Mouse (Mus musculus) CH12.LX (cell line): ENCODE results near the gene Cldn9. TPM values are rescaled to one million over a fixed set of nuclear protein-coding genes. Genes with fewer than 3 reads are reported as not detected.

Experiments used
- DNase-seq: peaks from one replicate; pipeline ENCODE4 v3.0.0-alpha.2; 2013; ENCODE audit errors: extremely low read depth
- H3K27ac ChIP-seq: 2 replicates; pipeline ENCODE4 v1.5.1; 2012; ENCODE audit warnings: low read depth, mild to moderate bottlenecking, control low read depth, moderate library complexity; ENCODE audit not compliant: insufficient read depth
- H3K27me3 ChIP-seq: replicated peaks from 2 replicates; pipeline ENCODE3; 2012; ENCODE audit warnings: inconsistent platforms
- H3K36me3 ChIP-seq, 2 experiments: replicated peaks in 1 of 2; 2 replicates each; pipeline versions ENCODE3 to v1.6.1; 2012; ENCODE audit warnings: inconsistent platforms in 1 of 2, low read length in 1 of 2, mild to moderate bottlenecking in 1 of 2, mixed read lengths in 1 of 2, moderate library complexity in 1 of 2; ENCODE audit not compliant: control insufficient read depth in 1 of 2, insufficient read depth in 1 of 2
- H3K4me1 ChIP-seq, 2 experiments: 2 replicates each; pipeline ENCODE4 v1.6.1; 2012; ENCODE audit warnings: inconsistent platforms in 1 of 2, moderate library complexity in 1 of 2; ENCODE audit not compliant: insufficient read depth in 2 of 2, control insufficient read depth in 1 of 2
- H3K4me2 ChIP-seq: 2 replicates; pipeline ENCODE4 v1.6.1; 2012; ENCODE audit warnings: low read depth, mild to moderate bottlenecking, control low read depth; ENCODE audit not compliant: poor library complexity, insufficient read depth, severe bottlenecking
- H3K4me3 ChIP-seq, 3 experiments: fragments of 150-350 bp in 1 of 3; sonication (generic) in 1 of 3; replicated peaks in 1 of 3; 2 replicates each; pipeline versions ENCODE3 to v1.5.1; 2011 to 2012; ENCODE audit warnings: low read depth in 2 of 3, low read length in 2 of 3, mild to moderate bottlenecking in 2 of 3, moderate library complexity in 2 of 3, control low read depth in 1 of 3, improper control_type of control experiment in 1 of 3, inconsistent platforms in 1 of 3, mixed read lengths in 1 of 3; ENCODE audit not compliant: poor library complexity in 1 of 3
- H3K79me2 ChIP-seq: replicated peaks from 2 replicates; pipeline ENCODE4 v1.6.1; 2012; ENCODE audit warnings: mild to moderate bottlenecking, moderate library complexity; ENCODE audit not compliant: control insufficient read depth, poor library complexity, insufficient read depth, severe bottlenecking; ENCODE audit errors: extremely low read depth
- H3K9ac ChIP-seq: 2 replicates; pipeline ENCODE4 v1.6.1; 2012; ENCODE audit warnings: low read depth, mild to moderate bottlenecking, control low read depth, moderate library complexity; ENCODE audit not compliant: insufficient read depth
- H3K9me3 ChIP-seq: replicated peaks from 2 replicates; pipeline ENCODE3; 2012; ENCODE audit warnings: low read length, inconsistent platforms, mixed read lengths
- ELF1 ChIP-seq: IDR thresholded peaks from 2 replicates; pipeline ENCODE4 v1.6.1; 2014; ENCODE audit warnings: low read depth, mild to moderate bottlenecking, inconsistent platforms, low read length, improper control_type of control experiment
- EP300 ChIP-seq: IDR thresholded peaks from 2 replicates; pipeline ENCODE4 v1.6.1; 2011; ENCODE audit warnings: low read length, improper control_type of control experiment
- KAT2A ChIP-seq: IDR thresholded peaks from 2 replicates; pipeline ENCODE4 v1.6.1; 2012; ENCODE audit warnings: low read length, improper control_type of control experiment, inconsistent platforms; ENCODE audit not compliant: insufficient replicate concordance
- MAFK ChIP-seq: IDR thresholded peaks from 2 replicates; pipeline ENCODE4 v1.6.1; 2011; ENCODE audit warnings: low read length, improper control_type of control experiment; ENCODE audit not compliant: insufficient replicate concordance
- MEF2A ChIP-seq: IDR thresholded peaks from 2 replicates; pipeline ENCODE4 v1.6.1; 2014; ENCODE audit warnings: low read depth, mild to moderate bottlenecking, inconsistent platforms, low read length, improper control_type of control experiment, borderline replicate concordance
- MXI1 ChIP-seq: IDR thresholded peaks from 2 replicates; pipeline ENCODE4 v1.6.1; 2011; ENCODE audit warnings: mild to moderate bottlenecking, low read depth, low read length, improper control_type of control experiment
- PAX5 ChIP-seq: IDR thresholded peaks from 2 replicates; pipeline ENCODE4 v1.6.1; 2012; ENCODE audit warnings: low read length, inconsistent platforms, mixed read lengths
- POLR2A ChIP-seq: IDR thresholded peaks from 2 replicates; pipeline ENCODE4 v1.6.1; 2011; ENCODE audit warnings: low read depth, mild to moderate bottlenecking, improper control_type of control experiment, low read length
- RAD21 ChIP-seq: IDR thresholded peaks from 2 replicates; pipeline ENCODE4 v1.6.1; 2011; ENCODE audit warnings: low read depth, mild to moderate bottlenecking, low read length, improper control_type of control experiment, moderate library complexity
- TBP ChIP-seq: conservative IDR thresholded peaks from 2 replicates; pipeline ENCODE4 v1.6.1; 2011; ENCODE audit warnings: low read depth, low read length, improper control_type of control experiment
- ZC3H11A ChIP-seq: IDR thresholded peaks from 2 replicates; pipeline ENCODE4 v1.6.1; 2012; ENCODE audit warnings: low read depth, mild to moderate bottlenecking, inconsistent platforms, low read length, improper control_type of control experiment
- ZNF384 ChIP-seq: IDR thresholded peaks from 2 replicates; pipeline ENCODE4 v1.6.1; 2012; ENCODE audit warnings: low read depth, low read length, improper control_type of control experiment, inconsistent platforms
- dilution Hi-C: fragments of 300-500 bp; cut with MboI; formaldehyde crosslinking; loops from 2 replicates; pipeline ENCODE4 v1.14.3; 2020; ENCODE audit warnings: low sequenced_read_pairs; ENCODE audit not compliant: extremely low pct_unique_long_range_greater_than_20kb, extremely low pct_ligation_motif_present
- in situ Hi-C: fragments of 300-500 bp; cut with MboI; formaldehyde crosslinking; loops from 3 replicates; pipeline ENCODE4 v1.14.3; 2019; ENCODE audit warnings: low sequenced_read_pairs, low pct_ligation_motif_present, low pct_unique_long_range_greater_than_20kb, mixed read lengths
- polyA plus RNA-seq: library from polyadenylated mRNA; unstranded; fragments of >175 nt; gene quantifications from 2 replicates; pipeline ENCODE4 v1.2.1, GENCODE M21; 2012; ENCODE audit warnings: low read depth; ENCODE audit not compliant: insufficient read length
- total RNA-seq, 2 experiments: library from RNA; depleted of rRNA; stranded (reverse); fragments of 300-350 nt in 1 of 2; fragments of >200 nt in 1 of 2; gene quantifications; 2 replicates each; pipeline ENCODE4 v1.2.3; 2012 to 2014

Gene Cldn9
- total and polyA plus RNA-seq, 3 experiments: not detected

DNA sequence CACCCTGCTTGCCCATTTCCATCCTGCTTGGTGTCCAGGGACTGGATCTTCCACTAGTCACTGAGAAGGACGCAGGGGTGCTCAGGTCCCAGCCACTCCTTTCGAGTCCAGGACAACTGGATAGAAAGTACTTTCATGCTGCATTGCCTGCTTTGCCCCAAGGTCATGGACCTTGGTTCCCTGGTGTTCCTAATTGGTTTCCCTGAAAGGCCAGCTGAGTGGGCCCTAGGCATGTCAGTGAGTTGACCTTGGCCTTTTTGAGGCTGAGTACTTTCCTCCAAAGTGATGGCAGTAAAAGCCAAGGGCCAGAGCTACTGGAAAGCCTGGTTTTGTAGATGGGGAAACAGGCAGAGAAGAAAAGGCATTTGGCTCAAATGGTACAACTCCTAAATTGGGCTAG lies 38.1 kb upstream of the Cldn9 start:
- no peaks in the 10 kb centered on the region for H3K36me3 ChIP-seq
- H3K4me2 ChIP-seq: no peak overlapping the region
- TF ChIP-seq KAT2A: no peak
- DNase-seq: no peak
- H3K79me2 ChIP-seq: no peaks in the 10 kb centered on the region
- no peaks in the 10 kb centered on the region for H3K9me3 ChIP-seq
- dilution Hi-C loops (no loop called here), in situ Hi-C loops (loop anchor here (10.0 kb wide), 1 partner anchor 47 kb away; the partner anchor contains the start of genes Cldn6, Hcfc1r1, Thoc6 and Tnfrsf12a)
- no peak overlapping the region for H3K9ac ChIP-seq
- H3K4me3 ChIP-seq: no peak overlapping the region
- H3K27me3 ChIP-seq: peaks cover 45% of the 10 kb centered on the region
- H3K27ac ChIP-seq: no peak overlapping the region
- H3K4me1 ChIP-seq: peaks cover 4 to 17% of the 10 kb centered on the region in 2 experiments

DNA sequence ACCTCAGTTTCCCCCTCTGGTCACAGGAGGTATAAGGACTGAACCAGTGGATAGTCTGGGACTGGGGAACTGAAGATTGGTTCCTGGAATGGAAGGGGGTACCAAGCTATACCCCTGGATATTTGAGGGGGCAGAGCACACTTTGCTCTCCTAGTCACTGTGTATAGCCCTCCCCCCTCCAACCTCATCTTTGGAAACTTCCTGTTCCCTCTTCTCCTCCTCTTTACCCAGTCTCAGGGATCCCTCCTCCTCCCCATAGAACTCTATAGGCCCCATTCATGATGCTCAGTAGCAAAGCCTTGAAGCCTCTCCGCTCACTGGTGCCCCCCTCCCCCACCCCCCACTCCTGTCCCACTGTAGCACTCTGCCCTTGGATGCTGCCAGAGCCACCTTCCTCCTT lies 35.6 kb upstream of the Cldn9 start:
- no peaks in the 10 kb centered on the region for H3K79me2 ChIP-seq
- in situ Hi-C loops: no loop called here
- no peak overlapping the region for H3K27ac ChIP-seq
- H3K9ac ChIP-seq: no peak overlapping the region
- TF ChIP-seq ELF1: no peak
- TF ChIP-seq EP300: no peak
- no peak for TF ChIP-seq ZC3H11A
- TF ChIP-seq MEF2A: no peak
- TF ChIP-seq MAFK: no peak
- TF ChIP-seq MXI1: no peak
- peaks cover 57% of the 10 kb centered on the region for H3K27me3 ChIP-seq
- H3K4me3 ChIP-seq: no peak overlapping the region
- H3K4me1 ChIP-seq: peaks cover 4 to 13% of the 10 kb centered on the region in 2 experiments
- no peak for DNase-seq
- no peak overlapping the region for H3K4me2 ChIP-seq
- no peaks in the 10 kb centered on the region for H3K9me3 ChIP-seq
- no peaks in the 10 kb centered on the region for H3K36me3 ChIP-seq
- dilution Hi-C loops: no loop called here

- dilution Hi-C loops: no loop called here
- in situ Hi-C loops: no loop called here
- peaks cover 76% of the 10 kb centered on the region for H3K27me3 ChIP-seq
Observed at GRCm38 (mm10) chr17:23717003-23717402, 33.2 kb upstream of the Cldn9 start.

More at GRCm38 (mm10) chr17:23717003-23717402, 33.2 kb upstream of the Cldn9 start:
- Histone ChIP-seq H3K79me2 (no peaks in the 10 kb centered on the region), H3K4me1 (no peaks in the 10 kb centered on the region), H3K4me2 (no peak overlapping the region), H3K4me3 (no peak overlapping the region), H3K9me3 (no peaks in the 10 kb centered on the region), H3K27ac (no peak overlapping the region)
- no peak for DNase-seq
- TF ChIP-seq ELF1: no peak
- no peak for TF ChIP-seq EP300
- no peak for TF ChIP-seq TBP
- TF ChIP-seq PAX5: no peak
- no peak for TF ChIP-seq POLR2A
- no peak for TF ChIP-seq ZNF384
- no peak for TF ChIP-seq KAT2A
- TF ChIP-seq RAD21: no peak
- TF ChIP-seq MAFK: no peak
- TF ChIP-seq, all 38 proteins: peak for 0
- Histone ChIP-seq H3K9ac (no peak overlapping the region), H3K36me3 (no peaks in the 10 kb centered on the region)
